ENCODE assay signal across 18 mouse cellular contexts in genomic region chr8:94307652-94308051, GRCm38 (mm10). TPM values are rescaled to one million over a fixed set of nuclear protein-coding genes. Genes with fewer than 3 reads are reported as not detected.
A peak's percentile ranks its signal among the peaks of the same experiment; 100 is the strongest.
DNase-seq lines count a peak whose midpoint lies in the region; ATAC-seq and TF ChIP-seq lines count a peak whose summit lies in the region.
"Had no signal": no experiment of that assay in that cellular context is flagged by ENCODE, and none has a peak within 500 bp of the region (broad histone marks: within the 10 kb centered on the region; RNA-seq: fewer than 3 reads in every experiment).

No protein-coding gene starts in this region.

- TF ChIP-seq POLR2A in testis, adult 2 months (IDR thresholded peaks at IDR 0.05; ENCODE audit: control insufficient read depth, low read depth, low read length) = no peak

- H3K9ac ChIP-seq in kidney, embryonic 15.5 days = no peak overlapping the region
- H3K9ac ChIP-seq: embryonic facial prominence, embryonic 13.5 days; limb, embryonic 12.5 days; midbrain, embryonic 15.5 days had no signal

- H3K4me2 ChIP-seq in kidney, embryonic 15.5 days = no peak overlapping the region
- H3K4me2 ChIP-seq: embryonic facial prominence, embryonic 13.5 days; limb, embryonic 12.5 days; midbrain, embryonic 15.5 days had no signal

- TF ChIP-seq CTCF in testis, adult 2 months (IDR thresholded peaks at IDR 0.05; ENCODE audit: control insufficient read depth, insufficient read depth, insufficient replicate concordance, low read depth, low read length) = no peak

- no peak for ATAC-seq in kidney, embryonic 15.5 days (replicated peaks; ENCODE audit: low FRiP score)
- ATAC-seq: hindbrain, embryonic 16.5 days; midbrain, embryonic 15.5 days had no signal

- peaks cover 14% of the 10 kb centered on the region for H3K4me1 ChIP-seq in heart, embryonic 10.5 days
- 0 out of 2 replicates have a peak, but pooled peaks cover 3% of the 10 kb centered on the region for H3K4me1 ChIP-seq in testis, adult 2 months (ENCODE audit: control insufficient read depth, insufficient read depth, low read length)
- H3K4me1 ChIP-seq in megakaryocyte, embryonic 14.5 days = peaks cover 37% of the 10 kb centered on the region
- no peaks in the 10 kb centered on the region for H3K4me1 ChIP-seq in kidney, embryonic 15.5 days
- H3K4me1 ChIP-seq: embryonic facial prominence, embryonic 13.5 days; forebrain, embryonic 10.5 days; limb, embryonic 12.5 days; midbrain, embryonic 15.5 days had no signal

- H3K9me3 ChIP-seq in heart, embryonic 10.5 days = no peaks in the 10 kb centered on the region
- no peaks in the 10 kb centered on the region for H3K9me3 ChIP-seq in megakaryocyte, embryonic 14.5 days
- H3K9me3 ChIP-seq in kidney, embryonic 15.5 days (replicated peaks) = no peaks in the 10 kb centered on the region
- H3K9me3 ChIP-seq: embryonic facial prominence, embryonic 13.5 days; forebrain, embryonic 10.5 days; limb, embryonic 12.5 days; midbrain, embryonic 15.5 days had no signal

- no peaks in the 10 kb centered on the region for H3K27me3 ChIP-seq in heart, embryonic 10.5 days (ENCODE audit: insufficient read depth, poor library complexity, severe bottlenecking)
- H3K27me3 ChIP-seq in testis, adult 2 months (ENCODE audit: control insufficient read depth, insufficient read depth, low read length) = no peaks in the 10 kb centered on the region
- no peaks in the 10 kb centered on the region for H3K27me3 ChIP-seq in megakaryocyte, embryonic 14.5 days (replicated peaks)
- no peaks in the 10 kb centered on the region for H3K27me3 ChIP-seq in kidney, embryonic 15.5 days
- H3K27me3 ChIP-seq: CH12.LX; embryonic facial prominence, embryonic 13.5 days; limb, embryonic 12.5 days; midbrain, embryonic 15.5 days had no signal

- H3K27ac ChIP-seq in heart, embryonic 10.5 days = no peak overlapping the region
- peak overlapping the region; percentile 9; the same call in 1 of the 2 replicates for H3K27ac ChIP-seq in testis, adult 2 months (ENCODE audit: control insufficient read depth, insufficient read depth, low read depth, low read length)
- no peak overlapping the region for H3K27ac ChIP-seq in kidney, embryonic 15.5 days
- H3K27ac ChIP-seq: embryonic facial prominence, embryonic 13.5 days; forebrain, embryonic 10.5 days; limb, embryonic 12.5 days; midbrain, embryonic 15.5 days had no signal

- WGBS in heart, embryonic 10.5 days = 71% methylated on average over 9 of the region's 9 CpGs
- WGBS in kidney, embryonic 15.5 days = 86% methylated on average over 9 of the region's 9 CpGs

- DNase-seq in heart, embryonic 10.5 days (ENCODE audit: low spot score) = peak; percentile 51
- DNase-seq in heart, adult 9 months (ENCODE audit: low spot score in 2 of 2) = no peak
- DNase-seq in testis, postnatal 10 days (ENCODE audit: low spot score) = no peak
- no peak for DNase-seq in kidney, postnatal 4 days
- no peak for DNase-seq in left cerebral cortex, adult 11 months (ENCODE audit: low spot score)
- DNase-seq: cerebellum, adult 18-20 months; gastrocnemius, postnatal 25 days; layer of hippocampus, postnatal 36 days; thymus, adult 18-20 months had no signal

- peaks cover 87% of the 10 kb centered on the region for H3K36me3 ChIP-seq in heart, embryonic 10.5 days
- H3K36me3 ChIP-seq in testis, adult 2 months (ENCODE audit: control insufficient read depth, insufficient read depth, low read length) = peaks cover 2% of the 10 kb centered on the region; the same call in 1 of the 2 replicates
- peaks cover 91% of the 10 kb centered on the region for H3K36me3 ChIP-seq in megakaryocyte, embryonic 14.5 days (replicated peaks; ENCODE audit: low read length)
- peaks cover 91% of the 10 kb centered on the region for H3K36me3 ChIP-seq in kidney, embryonic 15.5 days

- no peak overlapping the region for H3K4me3 ChIP-seq in heart, embryonic 10.5 days
- no peak overlapping the region for H3K4me3 ChIP-seq in testis, adult 2 months (ENCODE audit: control insufficient read depth, low read depth, low read length)
- peak overlapping the region; percentile 68 for H3K4me3 ChIP-seq in megakaryocyte, embryonic 14.5 days (replicated peaks)
- H3K4me3 ChIP-seq in kidney, embryonic 15.5 days (replicated peaks) = no peak overlapping the region
- H3K4me3 ChIP-seq: embryonic facial prominence, embryonic 13.5 days; forebrain, embryonic 10.5 days; limb, embryonic 12.5 days; midbrain, embryonic 15.5 days had no signal

RNA-seq across cellular contexts. Expression of gene Slc12a3, which starts 21.3 kb away (rescaled TPM):
- polyA plus RNA-seq in heart, embryonic 10.5 days (2016; fragmentation: Nextera tagmentation; extraction: Ambion mirVana) = 0.06 TPM in 1 of 2 replicates, not detected in the other
- polyA plus RNA-seq in testis, adult 2 months (2012; rRNA removed) = 0.99 and 1.4 TPM in 2 replicates
- not detected in 2 replicates for polyA plus RNA-seq in megakaryocyte, embryonic 14.5 days (2012; ENCODE audit: insufficient read depth, low replicate concordance)
- 6.1 and 6.4 TPM in 2 replicates for polyA plus RNA-seq in kidney, embryonic 15.5 days (2015; fragmentation: Nextera tagmentation; extraction: Ambion mirVana)
- polyA plus RNA-seq: forebrain, embryonic 10.5 days; limb, embryonic 12.5 days had no signal
